Mouse (Mus musculus): ENCODE results near the gene Cyp27a1.

GRCm38 (mm10) chr1:74763081-74763480, 49.7 kb downstream of the Cyp27a1 start:
- TF ChIP-seq CTCF (IDR thresholded peaks at IDR 0.05; ENCODE audit: low read depth, low read length) (peak; percentile 43; the same call in 1 of the 2 replicates), POLR2A (IDR thresholded peaks at IDR 0.05; ENCODE audit: borderline replicate concordance, low read depth, low read length) (no peak)
